Mouse (Mus musculus): ENCODE data around the gene Pomp.

DNA sequence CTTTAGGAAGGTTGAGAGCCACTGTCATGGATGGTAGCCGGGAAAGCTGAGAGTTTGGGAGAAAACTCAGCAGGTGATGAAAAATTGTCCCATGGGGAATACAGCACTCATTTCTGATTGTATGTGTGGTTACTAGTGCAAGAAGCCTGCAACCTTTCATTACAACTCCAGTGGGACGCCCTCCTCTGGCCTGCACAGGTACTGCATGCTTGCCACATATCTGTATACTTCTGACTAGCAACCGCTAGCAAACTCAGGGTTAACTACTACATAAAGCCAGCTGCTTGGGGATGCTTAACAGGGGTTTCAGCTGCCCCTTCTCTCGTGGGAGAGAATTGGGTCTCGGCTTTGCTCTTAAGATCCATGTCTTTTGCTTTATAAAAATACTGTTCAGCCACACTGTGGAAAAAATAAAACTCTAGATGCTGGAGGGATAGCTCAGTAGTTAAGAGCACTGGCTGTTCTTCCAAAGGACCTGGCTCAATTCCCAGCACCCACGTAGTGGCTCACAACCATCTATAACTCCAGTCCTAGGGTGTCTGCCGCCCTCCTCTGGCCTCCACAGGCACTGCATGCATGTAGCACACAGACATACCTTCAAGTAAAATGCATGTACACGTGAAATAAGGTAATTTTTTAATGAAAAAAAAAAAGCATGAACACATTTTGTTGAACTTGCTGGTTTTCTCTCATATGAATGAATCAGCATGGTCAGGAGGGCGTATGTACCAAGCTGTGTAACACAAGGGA lies 42.3 kb upstream of the Pomp start:
- TF ChIP-seq CTCF (IDR thresholded peaks at IDR 0.05; ENCODE audit: control insufficient read depth, insufficient read depth, insufficient replicate concordance, low read depth, low read length), result peak; percentile 55; the same call in 1 of the 2 replicates
- no peak for TF ChIP-seq POLR2A (IDR thresholded peaks at IDR 0.05; ENCODE audit: control insufficient read depth, low read depth, low read length)

Measured in testis, adult 2 months (tissue).